Mouse (Mus musculus) right cerebral cortex, postnatal 10 days (tissue): ENCODE measurements around the gene Parp3.

ENCODE experiments used
- DNase-seq, 2 experiments: peaks; one replicate each; pipeline ENCODE4 v3.0.0; 2021; ENCODE audit warnings: low spot score in 2 of 2

The Parp3 gene

DNA sequence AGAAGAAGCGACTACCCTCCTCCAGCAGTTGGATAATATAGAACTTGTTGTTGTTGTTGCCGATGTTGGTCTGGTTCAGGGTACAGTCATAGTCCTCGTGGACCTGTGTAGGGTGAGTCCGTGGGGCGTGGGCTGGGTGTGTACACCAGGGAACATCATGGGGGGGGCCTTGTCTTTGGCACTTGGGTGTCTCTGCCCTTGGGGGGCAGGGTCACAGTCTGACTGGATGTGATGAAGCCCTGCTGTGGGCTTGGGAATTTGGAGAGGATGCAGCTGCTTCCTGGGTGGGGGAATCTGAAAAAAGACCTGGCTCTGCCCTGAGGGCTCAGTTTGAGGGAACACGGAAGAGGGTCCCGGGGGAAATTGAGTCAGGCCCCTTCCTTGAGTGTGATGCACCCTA, 1.7 kb downstream of the Parp3 start:
- peak; percentile 31 to 41 for DNase-seq

DNA sequence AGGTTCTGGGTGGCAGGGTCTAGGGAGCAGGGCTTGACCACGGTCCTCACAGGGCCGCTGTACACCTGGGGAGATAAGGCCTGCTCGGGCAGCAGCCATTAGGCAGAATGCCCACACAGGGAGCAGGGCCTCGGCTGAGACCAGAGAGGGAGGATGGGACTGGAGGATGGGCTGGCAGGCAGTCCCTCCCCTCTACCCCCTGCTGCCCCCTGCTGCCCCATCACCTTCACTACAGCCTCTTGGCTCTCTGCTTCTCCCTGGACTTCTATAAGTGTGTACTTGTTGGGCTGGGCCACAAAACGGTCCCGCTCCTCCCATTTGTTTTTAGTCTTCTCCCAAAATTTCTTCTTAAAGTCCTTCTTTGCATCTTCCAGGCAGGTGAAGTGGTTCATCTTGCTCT, 2.3 kb downstream of the Parp3 start:
- peak; percentile 40 to 62 for DNase-seq

- peak in 1 of 2 experiments; percentile 30 for DNase-seq
Measured at GRCm38 (mm10) chr9:106473753-106474105, 3.0 kb downstream of the Parp3 start.

DNA sequence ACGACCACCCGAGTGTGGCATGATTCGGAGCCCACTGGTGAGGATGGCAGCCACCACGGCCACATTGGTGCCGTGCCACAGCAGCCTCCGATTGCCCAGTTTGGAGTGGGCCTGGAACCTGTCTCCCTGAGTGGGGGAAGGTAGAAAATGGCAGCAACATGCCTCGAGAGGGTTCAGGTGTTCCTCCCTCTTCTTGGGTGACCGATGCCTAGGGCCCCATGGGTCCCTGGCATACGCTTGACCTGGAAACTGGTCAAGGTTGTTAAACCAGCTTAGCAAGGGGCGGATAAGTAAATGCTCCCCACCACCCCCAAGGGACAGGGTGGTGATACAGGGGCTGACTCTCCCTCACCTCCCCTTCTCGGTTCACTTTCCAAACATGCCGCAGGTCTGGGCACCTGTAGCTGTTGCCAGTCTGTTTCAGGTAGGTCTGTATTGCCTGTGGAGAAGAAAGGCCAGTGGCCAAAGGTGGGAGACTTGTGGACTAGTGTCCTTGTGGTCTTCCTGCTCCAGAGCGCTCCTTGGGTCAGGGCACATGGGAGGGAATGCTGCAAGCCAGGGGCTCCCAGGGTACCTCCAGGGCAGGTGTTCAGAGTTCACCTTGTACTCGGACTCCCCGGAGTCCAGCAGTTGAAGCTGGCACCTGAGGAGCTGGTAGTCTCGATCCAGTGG, 3.5 kb downstream of the Parp3 start:
- peak; percentile 26 to 35 for DNase-seq

DNA sequence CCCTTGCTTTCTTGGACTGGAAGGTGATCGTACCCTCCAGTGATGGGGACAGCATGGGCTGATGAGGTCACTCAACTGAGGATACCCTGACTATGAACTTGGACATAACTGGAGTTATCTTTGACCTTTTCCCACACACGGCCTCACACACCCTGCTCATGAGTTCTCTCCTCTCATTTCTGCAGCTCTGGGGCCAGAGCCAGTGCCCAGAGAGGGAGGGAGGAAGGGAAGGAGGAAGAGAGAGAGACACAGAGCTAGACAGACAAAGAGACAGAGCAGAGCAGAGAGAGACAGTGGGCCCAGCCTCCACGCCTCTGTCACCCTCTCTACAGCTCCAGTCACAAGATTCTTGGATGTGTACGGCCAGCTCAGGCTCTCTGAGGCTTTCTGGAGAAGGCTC, 4.4 kb downstream of the Parp3 start:
- DNase-seq = peak in 1 of 2 experiments; percentile 18

- DNase-seq = peak; percentile 64 to 67
Measured at GRCm38 (mm10) chr9:106471892-106472291, 4.9 kb downstream of the Parp3 start.

DNA sequence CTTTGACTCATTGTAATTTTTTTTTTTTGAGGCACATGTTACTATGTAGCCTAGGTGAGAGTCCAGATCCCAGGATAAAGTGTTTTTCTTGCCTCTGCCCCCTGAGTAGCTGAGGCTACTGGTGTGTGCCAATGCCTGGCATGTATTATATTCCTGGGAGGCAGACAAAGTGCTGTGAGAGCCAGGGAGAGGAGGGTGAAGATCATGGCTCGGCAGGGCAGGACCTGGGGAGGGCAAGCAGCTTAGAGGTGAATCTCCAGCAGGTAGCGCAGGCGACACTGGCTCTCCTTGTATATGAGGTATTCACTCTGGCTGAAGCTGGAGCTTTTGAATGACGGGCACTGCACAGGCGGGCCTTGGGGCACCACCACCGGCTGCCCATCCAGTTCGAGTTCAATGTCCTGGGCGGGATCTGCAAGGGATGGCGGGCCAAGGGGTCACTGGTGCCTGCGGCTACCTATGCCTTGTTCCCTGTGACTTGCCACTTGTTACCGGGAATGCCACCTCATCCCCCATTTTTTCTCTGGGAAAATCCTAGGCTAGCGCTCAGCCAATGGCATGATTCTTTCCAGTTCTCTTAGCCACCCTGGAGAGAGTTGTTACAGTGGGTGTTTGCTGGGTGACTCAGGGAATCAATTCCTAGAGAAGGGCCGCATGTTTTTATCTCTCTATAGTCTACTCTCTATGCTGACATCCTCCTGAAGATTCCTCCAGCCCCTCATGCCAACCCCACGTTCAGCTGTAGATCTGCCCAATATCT, 5.6 kb downstream of the Parp3 start:
- peak in 1 of 2 experiments; percentile 22 for DNase-seq

DNA sequence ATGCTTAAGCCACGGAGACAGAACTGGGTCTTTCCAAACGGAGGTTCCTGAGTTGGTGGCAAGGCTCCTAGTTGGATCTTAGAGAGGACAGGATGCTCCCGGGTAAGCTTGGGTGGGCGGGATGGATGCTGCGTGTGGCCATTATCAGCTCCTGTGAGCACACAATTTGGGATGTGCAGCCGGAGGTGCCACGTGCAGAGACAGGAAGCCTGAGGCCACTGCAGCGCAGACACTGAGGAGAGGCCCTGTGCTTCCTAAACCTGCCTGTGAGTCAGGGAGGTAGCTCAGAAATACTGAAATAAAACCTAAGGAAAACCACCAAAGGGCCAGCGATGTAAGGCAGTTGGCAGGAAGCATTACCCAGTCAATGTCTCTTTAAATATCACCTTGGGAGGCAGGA, 7.0 kb downstream of the Parp3 start:
- peak in 1 of 2 experiments; percentile 17 for DNase-seq

DNA sequence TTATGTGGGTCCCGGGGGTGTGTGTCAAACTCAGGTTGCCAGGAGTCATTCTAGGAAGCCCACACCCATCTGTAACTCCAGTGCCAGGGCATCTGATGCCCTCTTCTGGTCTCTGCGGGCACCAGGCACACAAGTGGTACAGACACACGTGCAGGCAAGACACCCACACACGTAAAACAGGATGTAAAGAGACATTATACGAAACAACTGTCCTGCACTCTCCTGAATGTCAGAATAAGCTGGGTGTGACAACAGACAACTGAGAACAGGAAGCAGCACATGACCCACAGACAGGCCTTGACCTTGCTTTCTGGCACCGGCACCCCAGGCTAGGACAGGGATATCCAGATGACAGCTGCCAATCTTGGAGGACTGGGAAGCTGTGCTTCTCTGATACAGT, 7.4 kb downstream of the Parp3 start:
- DNase-seq = no peak

DNA sequence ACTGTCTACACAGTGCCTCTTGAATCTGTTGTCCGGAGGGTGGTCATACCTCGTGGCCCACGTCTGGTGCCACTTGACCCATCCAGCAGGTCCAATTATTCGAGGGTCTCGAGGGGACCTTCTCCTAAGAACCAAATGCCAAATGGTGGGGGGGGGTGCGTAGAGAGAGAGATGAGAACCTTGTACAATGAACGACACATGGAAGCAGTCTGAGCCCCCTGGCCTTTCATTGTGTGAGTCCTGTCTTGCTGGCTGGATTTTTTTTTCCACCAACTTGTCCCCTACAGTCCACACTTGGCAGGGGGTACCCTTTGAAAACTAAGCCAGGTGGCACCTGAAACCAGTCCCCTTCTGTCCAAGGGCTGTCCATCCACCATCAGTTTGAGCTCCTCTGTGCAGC, 9.0 kb downstream of the Parp3 start:
- no peak for DNase-seq

DNA sequence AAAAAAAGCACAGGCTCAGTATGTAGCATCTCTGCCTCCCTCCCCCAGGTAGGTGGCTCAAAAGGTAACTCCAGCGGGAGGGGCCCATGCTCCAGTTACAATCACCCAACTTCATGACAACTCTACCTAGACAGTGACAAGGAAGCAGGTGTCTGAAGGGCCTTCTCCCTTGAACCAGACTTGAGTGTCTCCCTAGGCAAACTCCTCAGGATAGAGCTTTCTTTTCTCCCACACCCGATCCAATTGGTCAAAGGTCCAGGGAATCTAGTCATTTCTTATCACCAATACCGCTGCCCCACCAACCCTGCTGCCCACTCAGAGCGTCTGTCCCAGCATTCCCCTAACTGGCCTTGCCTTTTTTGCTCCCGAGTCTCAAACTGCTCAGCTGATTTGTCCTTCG, 10.0 kb downstream of the Parp3 start:
- DNase-seq = no peak

DNA sequence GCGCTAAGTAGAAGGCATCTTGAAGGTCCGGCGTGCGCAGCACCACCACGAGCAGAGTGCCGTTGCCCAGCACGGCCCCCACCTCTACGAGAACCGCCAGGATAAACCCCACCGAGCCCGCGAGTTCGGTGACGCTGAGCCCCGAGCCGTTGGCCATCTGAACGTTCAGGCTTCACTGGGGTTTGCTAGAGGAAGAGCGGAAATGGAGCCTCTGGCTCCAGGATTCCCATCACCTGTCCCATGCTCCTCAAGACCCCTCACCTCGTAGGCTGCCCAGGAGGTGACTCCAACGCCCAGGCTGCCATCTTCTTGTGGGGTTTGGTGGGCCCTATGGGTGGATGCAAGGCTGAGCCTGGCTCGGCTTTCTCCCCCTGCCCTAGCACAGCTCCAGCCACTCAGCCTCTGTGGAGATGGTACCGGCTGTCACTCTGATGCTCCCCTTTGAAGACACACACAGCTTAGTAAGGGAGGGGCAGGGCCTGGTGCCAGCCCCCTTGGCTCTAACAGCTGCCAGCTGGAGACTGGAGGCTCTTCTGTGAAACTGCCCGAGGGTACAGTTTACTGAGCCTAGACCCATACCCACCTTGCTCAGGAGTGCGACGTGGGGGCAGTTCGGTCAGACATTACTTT, 11.1 kb downstream of the Parp3 start, which contains the start of gene Gpr62:
TSS of gene Gpr62 (minus strand) at position 368 of the 630 bp plus-strand sequence.
- DNase-seq = peak; percentile 71 to 76

DNA sequence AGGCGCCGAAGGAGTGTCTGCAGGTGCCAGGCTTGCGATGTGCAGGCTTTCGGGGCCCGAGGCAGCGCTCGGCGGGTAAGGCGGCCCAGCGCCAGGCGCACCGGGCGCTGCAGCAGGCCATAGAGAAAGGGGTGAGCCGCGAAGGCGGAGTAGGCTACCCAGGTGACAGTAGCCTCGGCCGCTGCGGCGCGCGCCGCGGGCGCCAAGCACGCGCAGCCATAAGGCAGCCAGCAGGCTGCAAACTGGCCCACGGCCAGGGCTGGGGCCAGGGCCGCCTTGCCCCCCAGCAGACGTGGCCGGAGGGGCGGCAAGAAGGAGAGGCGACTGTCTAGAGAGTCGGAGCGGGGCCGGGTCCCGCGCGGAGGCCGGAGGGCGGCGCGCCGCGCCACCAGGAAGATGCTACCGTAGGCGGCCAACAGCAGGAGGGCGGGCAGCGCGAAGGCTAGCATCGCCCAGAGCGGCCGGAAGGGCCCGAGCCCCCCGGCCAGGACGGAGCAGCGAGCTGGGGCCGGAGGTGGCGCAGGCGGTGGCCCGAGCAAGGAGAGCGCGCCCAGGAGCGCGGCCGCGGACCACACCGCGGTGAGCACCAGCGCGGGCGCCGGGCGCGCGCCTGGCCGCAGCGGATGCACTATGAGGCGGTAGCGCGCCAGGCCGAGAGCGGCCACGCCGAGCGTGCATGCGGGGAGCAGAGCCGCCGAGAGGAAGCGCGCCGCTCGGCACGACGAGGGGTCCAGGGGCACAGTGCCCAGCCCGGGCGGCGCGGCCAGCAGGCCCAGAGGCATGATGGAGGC, 11.8 kb downstream of the Parp3 start:
- peak; percentile 86 to 88 for DNase-seq

- DNase-seq = no peak
Measured at GRCm38 (mm10) chr9:106463122-106464063, 13.4 kb downstream of the Parp3 start.

DNA sequence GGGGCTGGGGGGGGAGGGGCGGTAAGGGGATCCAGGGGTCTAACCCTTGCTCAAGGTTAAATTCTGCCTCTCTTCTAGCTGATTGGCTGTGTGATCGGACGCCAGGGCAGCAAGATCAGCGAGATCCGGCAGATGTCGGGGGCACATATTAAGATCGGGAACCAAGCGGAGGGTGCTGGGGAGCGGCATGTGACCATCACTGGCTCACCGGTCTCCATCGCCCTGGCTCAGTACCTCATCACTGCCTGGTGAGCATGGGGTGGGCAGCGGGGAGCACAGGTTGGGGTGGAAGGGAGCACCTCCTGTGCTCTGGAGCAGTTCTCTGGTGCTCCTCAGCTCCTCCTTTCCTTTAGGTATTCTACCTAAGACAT, 14.3 kb downstream of the Parp3 start:
- DNase-seq = no peak

DNA sequence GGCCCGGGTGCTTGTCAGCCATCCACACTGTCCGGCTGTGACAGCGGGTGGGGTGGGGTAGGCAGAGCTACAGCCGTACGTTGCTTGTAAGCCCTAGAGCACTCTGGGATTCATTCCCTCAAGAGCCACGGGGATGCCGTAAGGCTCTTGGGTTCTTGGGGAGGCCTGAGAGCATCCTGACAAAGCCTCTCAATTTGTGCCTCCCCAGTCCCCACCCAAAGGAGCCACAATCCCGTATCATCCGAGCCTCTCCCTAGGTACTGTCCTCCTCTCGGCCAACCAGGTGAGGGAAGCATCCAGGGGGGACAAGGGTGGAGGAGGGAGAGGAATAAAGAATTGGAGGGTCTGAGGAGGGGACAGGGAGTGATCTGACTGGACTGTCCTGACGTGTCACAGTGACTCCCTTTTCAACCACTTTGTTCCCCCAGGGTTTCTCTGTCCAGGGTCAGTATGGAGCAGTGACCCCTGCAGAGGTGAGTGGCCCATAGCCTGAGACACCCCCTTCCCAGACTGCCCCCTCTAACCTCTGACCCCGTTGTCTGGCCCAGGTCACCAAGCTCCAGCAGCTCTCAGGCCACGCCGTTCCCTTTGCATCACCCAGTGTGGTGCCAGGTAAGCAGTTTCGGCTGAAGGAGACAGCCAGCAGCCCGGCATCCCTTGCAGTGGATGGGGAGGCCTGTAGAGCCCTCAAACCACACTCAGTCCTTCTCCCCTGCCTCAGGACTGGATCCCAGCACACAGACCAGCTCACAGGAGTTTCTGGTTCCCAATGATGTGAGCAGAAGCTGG, 14.9 kb downstream of the Parp3 start:
- DNase-seq = no peak

DNA sequence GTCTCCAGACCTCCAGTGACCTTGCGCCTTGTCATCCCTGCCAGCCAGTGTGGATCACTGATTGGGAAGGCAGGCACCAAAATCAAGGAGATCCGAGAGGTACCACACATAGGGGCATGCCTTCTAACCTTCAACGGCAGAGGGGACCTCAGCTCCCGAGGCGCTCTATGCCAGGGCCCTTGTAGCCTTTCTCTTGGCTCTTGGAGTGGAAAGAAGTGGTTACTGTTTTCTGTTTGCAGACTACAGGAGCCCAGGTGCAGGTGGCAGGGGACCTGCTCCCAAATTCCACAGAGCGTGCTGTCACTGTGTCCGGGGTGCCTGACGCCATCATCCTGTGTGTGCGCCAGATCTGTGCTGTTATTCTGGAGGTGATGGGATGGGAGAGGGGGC, 15.7 kb downstream of the Parp3 start:
- DNase-seq = no peak

DNA sequence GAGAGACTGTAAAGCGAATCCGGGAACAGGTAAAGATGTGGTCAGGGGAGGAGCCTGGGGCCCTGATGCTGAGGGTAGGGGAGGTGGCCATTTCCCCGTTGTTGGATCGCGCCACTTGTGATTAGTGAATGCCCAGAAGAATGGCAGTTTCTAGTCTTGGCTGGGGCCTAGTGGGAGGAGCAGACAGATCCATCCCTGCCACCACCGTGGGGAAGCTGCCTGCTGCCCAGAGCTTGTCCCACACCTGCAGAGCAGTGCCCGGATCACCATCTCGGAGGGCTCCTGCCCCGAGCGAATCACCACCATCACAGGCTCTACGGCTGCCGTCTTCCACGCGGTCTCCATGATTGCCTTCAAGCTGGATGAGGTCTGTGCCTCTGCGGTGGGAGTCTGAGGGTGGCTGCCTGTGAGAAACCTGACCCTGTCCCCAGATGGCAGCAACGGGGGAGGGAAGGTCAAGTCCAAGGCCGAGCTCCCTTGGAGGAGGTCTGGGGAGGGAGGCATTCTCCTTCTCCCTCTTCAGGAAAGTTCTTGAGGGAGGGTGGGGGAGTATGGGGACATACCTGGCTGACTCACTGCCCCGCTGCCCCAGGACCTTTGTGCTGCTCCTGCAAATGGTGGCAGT, 16.2 kb downstream of the Parp3 start:
- no peak for DNase-seq

DNA sequence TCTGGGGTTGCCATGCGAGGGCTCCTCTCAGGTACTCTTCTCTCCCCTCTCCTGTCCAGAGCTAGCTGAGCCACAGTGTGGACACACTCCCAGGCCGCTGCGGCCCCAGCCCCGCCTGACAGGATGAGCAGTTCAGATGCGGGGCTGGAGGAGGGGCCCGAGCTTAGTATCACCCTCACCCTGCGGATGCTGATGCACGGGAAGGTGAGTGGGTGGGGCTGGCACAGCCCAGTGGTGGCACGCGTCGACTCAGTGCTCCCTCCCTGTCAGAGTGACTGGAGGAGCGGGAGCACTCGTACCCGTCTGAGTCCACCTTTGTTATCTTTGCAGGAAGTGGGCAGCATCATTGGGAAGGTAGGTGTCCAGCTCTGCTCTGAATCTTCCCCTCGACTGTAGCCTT, 16.8 kb downstream of the Parp3 start:
- DNase-seq = no peak

GRCm38 (mm10) chr9:106457920-106458319, 18.8 kb downstream of the Parp3 start:
- no peak for DNase-seq
